Comparison of ENCODE assay signal across 13 mouse cellular contexts in genomic region chr4:140326706-140327440, GRCm38 (mm10).
A peak's percentile ranks its signal among the peaks of the same experiment; 100 is the strongest.
DNase-seq lines count a peak whose midpoint lies in the region; ATAC-seq lines count a peak whose summit lies in the region.
"Had no signal": no experiment of that assay in that cellular context is flagged by ENCODE, and none has a peak within 500 bp of the region (broad histone marks: within the 10 kb centered on the region; RNA-seq: fewer than 3 reads in every experiment).

No protein-coding gene starts in this region.

- peaks cover 3% of the 10 kb centered on the region; the same call in 1 of the 2 replicates for H3K9me3 ChIP-seq in midbrain, embryonic 11.5 days (ENCODE audit: control insufficient read depth, low read length)
- H3K9me3 ChIP-seq in midbrain, embryonic 15.5 days = no peaks in the 10 kb centered on the region
- 0 out of 2 replicates have a peak, but pooled peaks cover 4% of the 10 kb centered on the region for H3K9me3 ChIP-seq in embryonic facial prominence, embryonic 14.5 days (ENCODE audit: control insufficient read depth, low read length)

- H3K4me3 ChIP-seq in midbrain, embryonic 11.5 days (ENCODE audit: low read depth, low read length) = no peak overlapping the region
- H3K4me3 ChIP-seq in midbrain, embryonic 15.5 days = no peak overlapping the region
- H3K4me3 ChIP-seq in embryonic facial prominence, embryonic 14.5 days (ENCODE audit: low read depth, low read length) = no peak overlapping the region
- H3K4me3 ChIP-seq: left cerebral cortex, adult 2 months had no signal

- no peaks in the 10 kb centered on the region for H3K27me3 ChIP-seq in midbrain, embryonic 11.5 days (ENCODE audit: control insufficient read depth, insufficient read depth, low read length)
- no peaks in the 10 kb centered on the region for H3K27me3 ChIP-seq in midbrain, embryonic 15.5 days (replicated peaks)
- no peaks in the 10 kb centered on the region for H3K27me3 ChIP-seq in embryonic facial prominence, embryonic 14.5 days (replicated peaks; ENCODE audit: control insufficient read depth, insufficient read depth, low read length)

- H3K4me2 ChIP-seq in midbrain, embryonic 11.5 days = no peak overlapping the region
- H3K4me2 ChIP-seq in midbrain, embryonic 15.5 days = no peak overlapping the region
- no peak overlapping the region for H3K4me2 ChIP-seq in embryonic facial prominence, embryonic 14.5 days (ENCODE audit: low read depth, low read length)
- H3K4me2 ChIP-seq: hindbrain, embryonic 14.5 days; liver, embryonic 11.5 days had no signal

- ATAC-seq in midbrain, embryonic 11.5 days (ENCODE audit: low FRiP score) = no peak
- ATAC-seq in midbrain, embryonic 15.5 days (replicated peaks) = no peak
- no peak for ATAC-seq in embryonic facial prominence, embryonic 14.5 days (ENCODE audit: low read depth)

- H3K9ac ChIP-seq in midbrain, embryonic 11.5 days (ENCODE audit: low read length) = no peak overlapping the region
- no peak overlapping the region for H3K9ac ChIP-seq in midbrain, embryonic 15.5 days
- H3K9ac ChIP-seq in embryonic facial prominence, embryonic 14.5 days (ENCODE audit: low read depth, low read length) = no peak overlapping the region
- H3K9ac ChIP-seq: hindbrain, embryonic 14.5 days had no signal

- peak; percentile 8 for DNase-seq in adrenal gland, postnatal 14 days
- DNase-seq in adrenal gland, adult 8-10 months = no peak
- DNase-seq in midbrain, embryonic 11.5 days (ENCODE audit: low spot score, missing footprints) = peak; percentile 73
- peak; percentile 12 for DNase-seq in embryonic facial prominence, embryonic 14.5 days (ENCODE audit: low spot score)
- peak; percentile 24 for DNase-seq in testis, postnatal 14 days (ENCODE audit: low spot score)
- DNase-seq in layer of hippocampus, postnatal 25 days (ENCODE audit: extremely low spot score in 1 of 2, low spot score in 1 of 2) = no peak
- no peak for DNase-seq in ovary, postnatal 14 days (ENCODE audit: low spot score)
- DNase-seq: cerebellum, adult 9-10 months; kidney, postnatal 25 days had no signal

- no peaks in the 10 kb centered on the region for H3K36me3 ChIP-seq in midbrain, embryonic 11.5 days (ENCODE audit: control insufficient read depth, insufficient read depth, low read length)
- no peaks in the 10 kb centered on the region for H3K36me3 ChIP-seq in midbrain, embryonic 15.5 days (replicated peaks)
- H3K36me3 ChIP-seq in embryonic facial prominence, embryonic 14.5 days (ENCODE audit: control insufficient read depth, insufficient read depth, low read length) = no peaks in the 10 kb centered on the region

- H3K4me1 ChIP-seq in midbrain, embryonic 11.5 days (ENCODE audit: control insufficient read depth, insufficient read depth, low read length) = no peaks in the 10 kb centered on the region
- no peaks in the 10 kb centered on the region for H3K4me1 ChIP-seq in midbrain, embryonic 15.5 days
- no peaks in the 10 kb centered on the region for H3K4me1 ChIP-seq in embryonic facial prominence, embryonic 14.5 days (ENCODE audit: control insufficient read depth, insufficient read depth, low read length)

- H3K27ac ChIP-seq in midbrain, embryonic 11.5 days (ENCODE audit: low read depth, low read length) = no peak overlapping the region
- no peak overlapping the region for H3K27ac ChIP-seq in midbrain, embryonic 15.5 days
- H3K27ac ChIP-seq in embryonic facial prominence, embryonic 14.5 days (replicated peaks; ENCODE audit: low read depth, low read length) = no peak overlapping the region
- H3K27ac ChIP-seq: hindbrain, embryonic 14.5 days; left cerebral cortex, adult 2 months had no signal

- 38% methylated on average over 10 of the region's 10 CpGs for WGBS in midbrain, embryonic 11.5 days
- WGBS in midbrain, embryonic 15.5 days = 35% methylated on average over 10 of the region's 10 CpGs
- WGBS in embryonic facial prominence, embryonic 14.5 days = 32% methylated on average over 10 of the region's 10 CpGs

Comparison
In these comparisons a context has a peak if more than half of its experiments do, and no peak if none do; other contexts are left out.
1. DNase-seq: peak in adrenal gland, postnatal 14 days (single experiment), midbrain, embryonic 11.5 days (single experiment), embryonic facial prominence, embryonic 14.5 days (single experiment) and testis, postnatal 14 days (single experiment); none in adrenal gland, adult 8-10 months (single experiment), layer of hippocampus, postnatal 25 days (0 of 2) and ovary, postnatal 14 days (single experiment).